Mouse (Mus musculus): ENCODE data around the gene Syt15.

DNA sequence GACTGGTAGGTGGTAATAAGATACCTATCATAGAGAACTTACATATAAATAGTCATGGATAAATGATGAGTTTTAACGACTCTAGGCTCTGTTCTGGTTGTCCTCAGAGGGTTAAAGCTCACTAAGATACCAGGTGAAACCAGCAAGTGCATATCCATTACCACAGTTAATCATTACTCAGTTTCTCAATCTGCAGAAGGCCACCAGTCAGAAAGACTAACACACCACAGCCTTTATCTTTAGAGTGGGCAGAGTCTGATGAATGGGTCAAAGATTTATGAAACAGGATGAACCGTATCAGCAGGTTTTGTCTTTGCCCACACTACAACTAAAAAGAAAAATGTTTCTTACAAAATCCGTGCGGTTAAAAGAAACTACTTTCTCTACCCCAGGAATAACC, 55.8 kb downstream of the Syt15 start:
- no peak for TF ChIP-seq POLR2A (IDR thresholded peaks at IDR 0.05; ENCODE audit: extremely low read depth, insufficient read depth, low read length)
- no peak for TF ChIP-seq CTCF (IDR thresholded peaks at IDR 0.05; ENCODE audit: low read depth, low read length)
